Mouse (Mus musculus): Measurements from ENCODE around the gene Tfap2d.

Tfap2d gene

GRCm38 (mm10) chr1:19102631-19103030 is at the start of gene Tfap2d:
Tfap2d (plus strand) TSS chr1:19103022.
- no peak for DNase-seq (ENCODE audit: low spot score in 2 of 2)

- peak in 1 of 2 experiments; percentile 3 for DNase-seq (ENCODE audit: low spot score in 2 of 2)
Observed at GRCm38 (mm10) chr1:19056300-19056699, 46.5 kb upstream of the Tfap2d start.

- no peak for DNase-seq (ENCODE audit: low spot score in 2 of 2)
Observed at GRCm38 (mm10) chr1:19056861-19057260, 46.0 kb upstream of the Tfap2d start.

- DNase-seq (ENCODE audit: low spot score in 2 of 2) = no peak
Observed at GRCm38 (mm10) chr1:19088078-19088477, 14.7 kb upstream of the Tfap2d start.

- DNase-seq (ENCODE audit: low spot score in 2 of 2) = no peak
Observed at GRCm38 (mm10) chr1:19096921-19097320, 5.9 kb upstream of the Tfap2d start.

GRCm38 (mm10) chr1:19103316-19103715 is 494 bp downstream of the Tfap2d start:
- no peak for DNase-seq (ENCODE audit: low spot score in 2 of 2)

- no peak for DNase-seq (ENCODE audit: low spot score in 2 of 2)
Observed at GRCm38 (mm10) chr1:19103776-19104142, 937 bp downstream of the Tfap2d start.

GRCm38 (mm10) chr1:19104143-19104857 is 1.5 kb downstream of the Tfap2d start:
- no peak for DNase-seq (ENCODE audit: low spot score in 2 of 2)

- no peak for DNase-seq (ENCODE audit: low spot score in 2 of 2)
Observed at GRCm38 (mm10) chr1:19106401-19106800, 3.6 kb downstream of the Tfap2d start.

- DNase-seq (ENCODE audit: low spot score in 2 of 2) = no peak
Observed at GRCm38 (mm10) chr1:19106841-19107800, 4.3 kb downstream of the Tfap2d start.

- no peak for DNase-seq (ENCODE audit: low spot score in 2 of 2)
Observed at GRCm38 (mm10) chr1:19107801-19108200, 5.0 kb downstream of the Tfap2d start.

- DNase-seq (ENCODE audit: low spot score in 2 of 2) = no peak
Observed at GRCm38 (mm10) chr1:19109711-19110110, 6.9 kb downstream of the Tfap2d start.

GRCm38 (mm10) chr1:19110211-19110610 is 7.4 kb downstream of the Tfap2d start:
- DNase-seq (ENCODE audit: low spot score in 2 of 2) = no peak

GRCm38 (mm10) chr1:19111020-19111419 is 8.2 kb downstream of the Tfap2d start:
- DNase-seq (ENCODE audit: low spot score in 2 of 2) = no peak

GRCm38 (mm10) chr1:19178742-19179397 is 76.0 kb downstream of the Tfap2d start:
- DNase-seq (ENCODE audit: low spot score in 2 of 2) = peak; percentile 8 to 40

- DNase-seq (ENCODE audit: low spot score in 2 of 2) = peak in 1 of 2 experiments; percentile 49
Observed at GRCm38 (mm10) chr1:19205649-19206048, 102.8 kb downstream of the Tfap2d start.

GRCm38 (mm10) chr1:19206194-19206593 is 103.4 kb downstream of the Tfap2d start:
- no peak for DNase-seq (ENCODE audit: low spot score in 2 of 2)

GRCm38 (mm10) chr1:19207611-19208010 is 104.8 kb downstream of the Tfap2d start:
- no peak for DNase-seq (ENCODE audit: low spot score in 2 of 2)

GRCm38 (mm10) chr1:19208641-19209358 is 106.0 kb downstream of the Tfap2d start, which contains the start of gene Tfap2b:
Tfap2b (plus strand) TSS chr1:19208914.
- DNase-seq (ENCODE audit: low spot score in 2 of 2) = peak in 1 of 2 experiments; percentile 9

- no peak for DNase-seq (ENCODE audit: low spot score in 2 of 2)
Observed at GRCm38 (mm10) chr1:19209359-19209745, 106.5 kb downstream of the Tfap2d start.

- DNase-seq (ENCODE audit: low spot score in 2 of 2) = no peak
Observed at GRCm38 (mm10) chr1:19209776-19210175, 107.0 kb downstream of the Tfap2d start.
